Mouse (Mus musculus) myocyte (in vitro differentiated cells): Measurements from ENCODE around the gene Pacs1.

Experiments
- POLR2A ChIP-seq: IDR thresholded peaks from one replicate; pipeline ENCODE4 v1.6.1; 2011; ENCODE audit warnings: low read depth, mild to moderate bottlenecking, control low read depth, moderate library complexity; ENCODE audit not compliant: insufficient read length
- TCF12 ChIP-seq: IDR thresholded peaks from one replicate; pipeline ENCODE4 v1.6.1; 2011; ENCODE audit warnings: mild to moderate bottlenecking, control low read depth; ENCODE audit not compliant: poor library complexity, insufficient read depth, severe bottlenecking
- USF1 ChIP-seq: IDR thresholded peaks from one replicate; pipeline ENCODE4 v1.6.1; 2011; ENCODE audit warnings: low read depth, mild to moderate bottlenecking, control low read depth, moderate library complexity

- TF ChIP-seq POLR2A (peak; percentile 91), TCF12 (no peak), USF1 (no peak)
Observed at GRCm38 (mm10) chr19:5087884-5088728, 184.8 kb downstream of the Pacs1 start, which contains the start of gene Yif1a.
